Mouse (Mus musculus) bone marrow, adult 2 months (tissue): ENCODE data around the gene H3f3a.

Experiments
- CTCF ChIP-seq: fragments of 200-500 bp; IDR thresholded peaks from 2 replicates; pipeline ENCODE4 v1.5.1; 2011; ENCODE audit warnings: low read length, control low read depth; ENCODE audit not compliant: control insufficient read depth, insufficient read depth
- POLR2A ChIP-seq: fragments of 200-500 bp; IDR thresholded peaks from 2 replicates; pipeline ENCODE4 v1.6.1; 2011; ENCODE audit warnings: low read depth, mild to moderate bottlenecking, control low read depth, low read length, borderline replicate concordance; ENCODE audit not compliant: control insufficient read depth

DNA sequence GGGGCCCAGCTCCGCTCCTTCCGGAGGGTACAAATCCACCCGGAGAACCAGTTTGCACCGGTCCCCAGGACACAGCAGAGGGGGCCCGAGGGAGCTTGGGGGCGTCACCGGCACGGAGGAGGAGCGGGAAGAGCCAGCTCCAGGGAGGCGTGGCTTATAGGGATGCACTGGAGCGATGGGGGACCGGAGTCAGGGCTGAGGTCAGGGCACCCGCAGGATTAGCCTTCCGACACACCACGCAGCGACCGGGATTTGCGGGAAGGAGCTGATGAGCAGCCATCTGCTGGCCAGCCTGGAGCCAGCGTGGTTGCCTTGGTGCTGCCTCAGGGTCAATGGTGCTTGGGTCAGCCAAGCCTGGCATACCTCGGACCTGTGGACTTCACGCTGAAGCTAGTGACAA, 19.6 kb downstream of the H3f3a start:
- no peak for TF ChIP-seq POLR2A
- TF ChIP-seq CTCF, result no peak
